Mouse (Mus musculus) midbrain, embryonic 11.5 days (tissue): ENCODE results near the gene Cc2d1a. TPM values are rescaled to one million over a fixed set of nuclear protein-coding genes. Genes with fewer than 3 reads are reported as not detected.

ENCODE experiments used
- ATAC-seq: fragments of 200-750 bp; cut with Nextera tagmentation; 2 replicates; pipeline ENCODE4 v1.8.0; 2017; ENCODE audit warnings: moderate TSS enrichment, moderate library complexity; ENCODE audit not compliant: low FRiP score
- DNase-seq: peaks from one replicate; pipeline ENCODE4 v3.0.0; 2015; ENCODE audit warnings: low spot score; ENCODE audit errors: missing footprints
- H3K27ac ChIP-seq: fragments of 300-500 bp; sonication (generic); 2 replicates; pipeline ENCODE4 v1.5.1; 2014; ENCODE audit warnings: low read depth, low read length
- H3K27me3 ChIP-seq: fragments of 300-500 bp; sonication (generic); 2 replicates; pipeline ENCODE4 v1.6.1; 2014; ENCODE audit warnings: mild to moderate bottlenecking, low read length, moderate library complexity, mixed read lengths; ENCODE audit not compliant: control insufficient read depth, insufficient read depth
- H3K36me3 ChIP-seq: fragments of 300-500 bp; sonication (generic); 2 replicates; pipeline ENCODE4 v1.6.1; 2014; ENCODE audit warnings: mild to moderate bottlenecking, low read length, moderate library complexity, mixed read lengths; ENCODE audit not compliant: control insufficient read depth, insufficient read depth
- H3K4me1 ChIP-seq: fragments of 300-500 bp; sonication (generic); 2 replicates; pipeline ENCODE4 v1.6.1; 2014; ENCODE audit warnings: low read length; ENCODE audit not compliant: control insufficient read depth, insufficient read depth
- H3K4me2 ChIP-seq: fragments of 300-500 bp; sonication (generic); 2 replicates; pipeline ENCODE4 v1.6.1; 2014; ENCODE audit warnings: mild to moderate bottlenecking, moderate library complexity
- H3K4me3 ChIP-seq: fragments of 300-500 bp; sonication (generic); 2 replicates; pipeline ENCODE4 v1.5.1; 2014; ENCODE audit warnings: low read depth, low read length
- H3K9ac ChIP-seq: fragments of 300-500 bp; sonication (generic); 2 replicates; pipeline ENCODE4 v1.6.1; 2014; ENCODE audit warnings: low read length
- H3K9me3 ChIP-seq: fragments of 300-500 bp; sonication (generic); 2 replicates; pipeline ENCODE4 v1.6.1; 2016; ENCODE audit warnings: low read length; ENCODE audit not compliant: control insufficient read depth
- WGBS: fragments of 180-500 bp; shearing (Covaris S2); extraction: QIAGEN DNeasy Blood & Tissue Kit; methylation state at CpG from one replicate; pipeline ENCODE4 v1.1.7; 2014; 5-methylcytosine and 5-hydroxymethylcytosine counted together
- polyA plus RNA-seq: library from polyadenylated mRNA; unstranded; fragments of >200 nt; fragmentation: Nextera tagmentation; extraction: Ambion mirVana; gene quantifications from 2 replicates; pipeline ENCODE4 v1.2.1, GENCODE M21; 2014

The Cc2d1a gene
- polyA plus RNA-seq, 1 experiment from 2014 or later, result 8.9 TPM

DNA sequence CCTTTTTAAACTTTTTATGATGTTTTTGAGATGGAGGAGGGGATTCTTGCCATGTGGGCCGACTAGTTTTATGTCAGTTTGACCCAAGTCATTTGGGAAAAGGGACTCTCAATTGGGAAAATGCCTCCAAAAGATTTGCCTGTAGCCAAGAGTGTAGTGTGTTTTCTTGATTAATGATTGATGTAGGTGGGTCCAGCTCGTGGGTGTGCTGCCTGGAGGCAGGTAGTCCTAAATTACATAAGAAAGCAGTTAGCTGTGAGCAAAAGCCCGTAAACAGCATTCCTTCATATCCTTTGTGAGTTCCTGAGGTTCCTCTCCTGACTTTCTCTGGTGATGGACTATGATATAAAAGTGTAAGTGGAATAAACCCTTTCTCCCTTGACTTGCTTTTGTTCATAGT is 1.4 kb upstream of the Cc2d1a start:
- no peaks in the 10 kb centered on the region for H3K27me3 ChIP-seq
- peaks cover 10% of the 10 kb centered on the region for H3K4me1 ChIP-seq
- no peak overlapping the region for H3K4me3 ChIP-seq
- no peaks in the 10 kb centered on the region for H3K36me3 ChIP-seq
- no peaks in the 10 kb centered on the region for H3K9me3 ChIP-seq
- no peak overlapping the region for H3K4me2 ChIP-seq
- no peak overlapping the region for H3K9ac ChIP-seq
- WGBS, result 82% methylated on average over 3 of the region's 3 CpGs
- H3K27ac ChIP-seq, result no peak overlapping the region
- DNase-seq (no peak), ATAC-seq (no peak)

DNA sequence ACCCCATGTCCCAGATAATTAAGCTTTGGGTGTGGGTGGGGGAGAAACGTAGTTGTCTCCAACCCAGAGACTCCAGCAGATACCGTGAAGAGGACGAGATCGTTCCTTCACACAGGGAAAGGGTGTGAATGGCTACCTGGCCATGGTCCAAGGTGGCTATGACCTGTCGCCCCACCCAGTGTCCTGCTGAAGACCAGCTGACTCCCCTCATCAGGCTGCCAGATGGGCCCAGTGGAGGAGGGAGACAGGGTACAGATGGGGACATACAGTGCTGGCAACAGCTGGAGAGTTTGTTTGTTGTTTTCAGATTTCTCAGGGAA is 755 bp upstream of the Cc2d1a start:
- H3K27ac ChIP-seq, result no peak overlapping the region
- no peak for DNase-seq
- H3K4me3 ChIP-seq, result no peak overlapping the region
- H3K36me3 ChIP-seq, result peaks cover 5% of the 10 kb centered on the region
- H3K27me3 ChIP-seq, result no peaks in the 10 kb centered on the region
- peak; percentile 19; the same call in 1 of the 2 replicates for ATAC-seq
- no peaks in the 10 kb centered on the region for H3K9me3 ChIP-seq
- peaks cover 10% of the 10 kb centered on the region for H3K4me1 ChIP-seq
- 89% methylated on average over 5 of the region's 5 CpGs for WGBS
- peak overlapping the region; percentile 88 for H3K4me2 ChIP-seq
- no peak overlapping the region for H3K9ac ChIP-seq

DNA sequence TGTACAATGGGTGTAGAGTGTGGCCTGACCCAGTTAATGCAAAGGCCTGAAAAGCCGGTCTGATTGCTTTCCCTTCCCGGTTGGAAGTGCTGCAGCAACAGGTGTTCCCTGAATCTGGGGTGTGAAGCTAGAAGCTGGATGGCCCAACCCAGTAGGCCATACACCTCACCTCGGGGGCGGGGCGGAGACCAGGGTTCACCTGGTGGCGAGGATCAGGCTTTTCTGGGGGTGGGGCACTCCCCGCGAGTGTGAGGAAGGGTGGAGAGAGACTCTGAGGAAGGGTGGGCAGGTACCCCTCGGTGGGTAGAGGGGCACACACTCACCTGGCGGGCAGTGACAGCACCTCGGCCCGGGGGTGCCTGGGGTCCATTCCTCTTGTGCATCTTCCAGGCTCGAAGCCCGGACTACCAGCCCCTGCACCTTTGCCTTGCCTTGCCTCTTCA is 391 bp downstream of the Cc2d1a start:
- peak overlapping the region; percentile 88 for H3K4me2 ChIP-seq
- peaks cover 10% of the 10 kb centered on the region for H3K36me3 ChIP-seq
- ATAC-seq (no peak; the same call in none of the 2 replicates), DNase-seq (no peak)
- peak overlapping the region; percentile 87 for H3K9ac ChIP-seq
- peak overlapping the region; percentile 69 for H3K4me3 ChIP-seq
- H3K4me1 ChIP-seq, result peaks cover 10% of the 10 kb centered on the region
- 10% methylated on average over 14 of the region's 14 CpGs for WGBS
- no peak overlapping the region for H3K27ac ChIP-seq
- H3K27me3 ChIP-seq, result no peaks in the 10 kb centered on the region
- H3K9me3 ChIP-seq, result no peaks in the 10 kb centered on the region

DNA sequence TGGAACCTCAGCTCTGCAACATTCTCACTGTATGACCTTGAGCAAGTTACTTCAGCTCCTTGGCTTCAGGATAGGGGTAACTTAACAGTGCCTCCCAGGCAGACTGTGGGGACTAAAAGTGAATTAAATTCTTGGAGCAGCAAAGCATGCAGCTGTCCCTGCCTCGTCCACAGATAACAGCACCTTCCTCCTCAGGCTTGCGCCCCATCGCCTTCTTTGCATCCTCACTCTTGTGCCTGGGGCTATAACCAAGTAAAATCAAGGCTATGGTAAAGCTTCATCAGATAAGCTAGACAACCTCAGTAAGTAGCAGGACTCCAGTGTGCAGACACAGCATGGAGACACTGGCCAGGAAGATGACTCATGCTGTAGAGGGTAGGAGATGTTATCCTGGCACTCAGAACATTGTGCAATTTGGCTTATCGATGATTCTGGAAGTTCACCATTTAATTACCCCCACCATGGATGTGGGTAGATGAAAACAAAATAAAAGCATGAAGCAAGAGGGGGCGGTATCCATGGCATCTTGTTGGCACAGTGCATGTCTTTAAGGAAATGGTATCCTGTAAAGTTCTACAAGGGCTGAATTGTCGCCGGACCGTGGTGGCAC is 3.0 kb downstream of the Cc2d1a start:
- peaks cover 10% of the 10 kb centered on the region for H3K4me1 ChIP-seq
- no peak overlapping the region for H3K4me2 ChIP-seq
- no peak overlapping the region for H3K4me3 ChIP-seq
- no peaks in the 10 kb centered on the region for H3K27me3 ChIP-seq
- ATAC-seq (no peak), DNase-seq (no peak)
- peaks cover 16% of the 10 kb centered on the region for H3K36me3 ChIP-seq
- 96% methylated on average over 8 of the region's 8 CpGs for WGBS
- no peak overlapping the region for H3K9ac ChIP-seq
- no peaks in the 10 kb centered on the region for H3K9me3 ChIP-seq
- no peak overlapping the region for H3K27ac ChIP-seq

DNA sequence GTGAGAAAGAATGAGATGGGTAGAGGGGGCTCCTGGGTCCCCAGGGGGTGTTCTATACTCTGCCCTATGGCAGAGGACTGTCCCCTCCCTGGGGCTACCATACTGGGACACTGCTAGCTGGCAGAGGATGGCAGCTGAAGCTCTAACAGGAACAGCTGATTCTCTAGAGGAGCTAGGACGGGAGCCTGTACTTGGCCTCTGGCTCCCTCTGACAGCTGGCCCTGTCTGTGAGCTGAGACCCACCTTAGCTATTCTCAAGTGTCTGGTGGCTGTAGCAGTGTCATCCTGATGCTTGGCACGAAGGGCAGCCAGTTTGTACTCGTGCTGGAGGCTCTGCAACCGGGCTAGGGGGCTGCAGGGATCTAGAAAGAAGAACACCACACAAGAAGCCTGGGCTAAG is 6.9 kb downstream of the Cc2d1a start:
- H3K4me1 ChIP-seq, result no peaks in the 10 kb centered on the region
- no peak overlapping the region for H3K9ac ChIP-seq
- ATAC-seq (no peak), DNase-seq (no peak)
- H3K36me3 ChIP-seq, result peaks cover 32% of the 10 kb centered on the region
- no peak overlapping the region for H3K4me2 ChIP-seq
- no peak overlapping the region for H3K4me3 ChIP-seq
- H3K27me3 ChIP-seq, result no peaks in the 10 kb centered on the region
- no peak overlapping the region for H3K27ac ChIP-seq
- 93% methylated on average over 4 of the region's 4 CpGs for WGBS
- H3K9me3 ChIP-seq, result no peaks in the 10 kb centered on the region

DNA sequence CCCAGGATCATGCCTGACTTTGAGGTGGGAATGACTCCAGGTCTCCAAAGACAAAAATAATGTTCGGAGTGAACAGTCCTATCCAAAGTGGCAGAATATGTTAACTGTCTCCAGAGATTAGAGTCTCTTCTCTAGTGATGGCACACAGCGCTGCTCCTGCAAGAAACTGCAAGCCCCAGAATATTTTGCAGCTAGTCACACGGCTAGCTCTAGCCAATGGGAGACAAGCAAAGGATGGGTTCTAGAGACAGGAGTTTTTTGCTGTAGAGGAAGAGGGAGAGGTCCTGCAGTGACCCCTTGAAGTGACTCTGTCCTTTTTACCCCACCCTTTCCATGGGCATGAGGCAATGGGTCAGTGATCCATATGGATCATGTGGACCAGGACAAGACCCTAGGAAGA is 9.9 kb downstream of the Cc2d1a start:
- Histone ChIP-seq H3K9me3 (no peaks in the 10 kb centered on the region), H3K4me3 (no peak overlapping the region), H3K9ac (no peak overlapping the region), H3K27me3 (no peaks in the 10 kb centered on the region), H3K27ac (no peak overlapping the region), H3K36me3 (peaks cover 28% of the 10 kb centered on the region), H3K4me2 (no peak overlapping the region), H3K4me1 (no peaks in the 10 kb centered on the region)
- ATAC-seq (no peak), DNase-seq (no peak)
- WGBS, result 91% methylated on average over 3 of the region's 3 CpGs

DNA sequence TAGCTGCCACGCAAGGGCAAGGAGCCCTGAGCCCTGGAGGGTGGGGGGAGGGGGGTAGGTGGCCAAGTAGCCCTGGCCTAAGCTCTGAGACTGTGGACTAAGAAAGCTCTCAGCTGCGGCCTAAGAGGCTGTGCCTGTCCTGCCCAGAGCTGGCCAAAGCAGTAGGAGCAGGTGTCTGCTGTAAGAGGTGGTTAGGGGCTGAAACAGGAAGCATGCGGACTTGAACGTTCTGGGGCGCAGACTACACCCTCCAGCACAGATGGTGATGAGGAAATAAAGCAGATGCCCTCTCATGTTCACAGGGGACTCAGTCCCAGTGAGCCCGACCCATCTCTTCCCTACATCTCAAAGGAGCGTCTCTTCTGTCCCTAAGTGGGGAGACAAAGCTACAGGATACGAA is 15.5 kb downstream of the Cc2d1a start:
- Histone ChIP-seq H3K4me1 (no peaks in the 10 kb centered on the region), H3K36me3 (peaks cover 18% of the 10 kb centered on the region; the same call in 1 of the 2 replicates), H3K9me3 (no peaks in the 10 kb centered on the region), H3K4me3 (no peak overlapping the region), H3K4me2 (no peak overlapping the region), H3K9ac (no peak overlapping the region), H3K27me3 (no peaks in the 10 kb centered on the region), H3K27ac (no peak overlapping the region)
- DNase-seq (no peak), ATAC-seq (no peak)
- WGBS, result 88% methylated on average over 8 of the region's 8 CpGs

DNA sequence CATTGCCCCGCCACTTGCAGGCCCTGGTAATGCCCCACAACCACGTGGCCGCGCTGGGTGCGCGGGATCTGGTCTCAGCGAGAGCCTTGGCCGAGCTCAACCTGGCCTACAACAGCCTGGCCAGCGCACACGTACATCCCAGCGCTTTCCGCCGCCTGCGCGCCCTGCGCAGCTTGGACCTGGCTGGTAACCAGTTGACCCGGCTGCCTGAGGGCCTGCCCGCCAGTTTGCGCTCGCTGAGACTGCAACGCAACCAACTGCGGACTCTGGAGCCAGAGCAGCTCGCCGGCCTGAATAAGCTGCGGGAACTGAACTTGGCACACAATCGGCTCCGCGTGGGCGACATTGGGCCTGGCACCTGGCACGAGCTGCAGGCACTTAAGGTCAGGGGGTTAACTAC is 16.9 kb downstream of the Cc2d1a start:
- Histone ChIP-seq H3K9me3 (no peaks in the 10 kb centered on the region), H3K4me2 (no peak overlapping the region), H3K9ac (no peak overlapping the region), H3K27me3 (no peaks in the 10 kb centered on the region), H3K36me3 (peaks cover 8% of the 10 kb centered on the region; the same call in 1 of the 2 replicates), H3K4me3 (no peak overlapping the region), H3K4me1 (no peaks in the 10 kb centered on the region), H3K27ac (no peak overlapping the region)
- ATAC-seq (no peak), DNase-seq (no peak)
- 49% methylated on average over 30 of the region's 30 CpGs for WGBS

DNA sequence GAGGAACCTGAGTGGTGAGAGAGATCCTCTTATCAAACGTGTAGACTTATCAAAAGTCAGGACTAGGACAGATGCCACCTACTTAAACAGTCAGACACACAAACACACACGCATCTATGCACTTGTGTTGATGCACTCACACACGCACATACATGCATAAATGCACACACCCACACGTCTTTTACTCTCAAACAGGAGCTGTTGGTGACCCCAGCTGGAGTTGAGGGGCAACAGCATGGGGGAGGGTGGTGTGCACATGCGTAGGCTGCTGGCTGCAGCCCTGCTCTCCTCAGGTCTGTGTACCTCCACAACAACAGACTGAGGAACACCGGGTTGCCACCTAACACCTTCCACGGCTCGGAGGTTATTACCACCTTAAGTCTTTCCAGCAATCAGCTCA is 19.5 kb downstream of the Cc2d1a start:
- Histone ChIP-seq H3K4me1 (no peaks in the 10 kb centered on the region), H3K27me3 (no peaks in the 10 kb centered on the region), H3K4me3 (no peak overlapping the region), H3K36me3 (peaks cover 3% of the 10 kb centered on the region; the same call in 1 of the 2 replicates), H3K9ac (no peak overlapping the region), H3K4me2 (no peak overlapping the region), H3K27ac (no peak overlapping the region), H3K9me3 (no peaks in the 10 kb centered on the region)
- WGBS, result 74% methylated on average over 8 of the region's 8 CpGs
- DNase-seq, result no peak
- no peak for ATAC-seq
